Mouse (Mus musculus): Measurements from ENCODE around the gene Nckap5.

GRCm38 (mm10) chr1:126210212-126210611 is 620.4 kb downstream of the Nckap5 start:
- TF ChIP-seq CTCF (IDR thresholded peaks at IDR 0.05; ENCODE audit: insufficient read depth, low read depth, low read length) (no peak), POLR2A (IDR thresholded peaks at IDR 0.05; ENCODE audit: insufficient read depth, low read depth, low read length) (no peak)
